Mouse (Mus musculus): Measurements from ENCODE around the gene Elp5. TPM values are rescaled to one million over a fixed set of nuclear protein-coding genes. Genes with fewer than 3 reads are reported as not detected.
"Not testable (repeated sequence)": the region's sequence is repeated elsewhere in the genome, so short reads cannot be mapped to it uniquely, and the experiment has no call there.

Gene Elp5
- total RNA-seq, 2 experiments from 2014 or later, result 18.7 to 35.5 TPM

GRCm38 (mm10) chr11:69939181-69939580, 43.1 kb downstream of the Elp5 start:
- ATAC-seq (replicated peaks; ENCODE audit: low FRiP score, poor library complexity, severe bottlenecking), result no peak

- ATAC-seq (replicated peaks; ENCODE audit: low FRiP score, poor library complexity, severe bottlenecking), result no peak
Measured at GRCm38 (mm10) chr11:69938401-69938979, 43.8 kb downstream of the Elp5 start.

GRCm38 (mm10) chr11:69937834-69938233, 44.5 kb downstream of the Elp5 start:
- no peak for ATAC-seq (replicated peaks; ENCODE audit: low FRiP score, poor library complexity, severe bottlenecking)

GRCm38 (mm10) chr11:69937385-69937784, 44.9 kb downstream of the Elp5 start:
- ATAC-seq (replicated peaks; ENCODE audit: low FRiP score, poor library complexity, severe bottlenecking), result no peak

- no peak for ATAC-seq (replicated peaks; ENCODE audit: low FRiP score, poor library complexity, severe bottlenecking)
Measured at GRCm38 (mm10) chr11:69936714-69937347, 45.5 kb downstream of the Elp5 start.

GRCm38 (mm10) chr11:69936156-69936555, 46.2 kb downstream of the Elp5 start:
- ATAC-seq (replicated peaks; ENCODE audit: low FRiP score, poor library complexity, severe bottlenecking), result no peak

GRCm38 (mm10) chr11:69935137-69935879, 47.0 kb downstream of the Elp5 start, which contains the start of gene Ybx2:
TSS of gene Ybx2 (plus strand) at chr11:69935796.
- ATAC-seq (replicated peaks; ENCODE audit: low FRiP score, poor library complexity, severe bottlenecking), result peak; percentile 83

- no peak for ATAC-seq (replicated peaks; ENCODE audit: low FRiP score, poor library complexity, severe bottlenecking)
Measured at GRCm38 (mm10) chr11:69934681-69935080, 47.6 kb downstream of the Elp5 start.

GRCm38 (mm10) chr11:69934169-69934568, 48.1 kb downstream of the Elp5 start:
- peak; percentile 79 for ATAC-seq (replicated peaks; ENCODE audit: low FRiP score, poor library complexity, severe bottlenecking)

GRCm38 (mm10) chr11:69933066-69933465, 49.3 kb downstream of the Elp5 start:
- ATAC-seq (replicated peaks; ENCODE audit: low FRiP score, poor library complexity, severe bottlenecking), result no peak

GRCm38 (mm10) chr11:69932254-69932653, 50.1 kb downstream of the Elp5 start:
- ATAC-seq (replicated peaks; ENCODE audit: low FRiP score, poor library complexity, severe bottlenecking), result no peak

GRCm38 (mm10) chr11:69931769-69932168, 50.5 kb downstream of the Elp5 start:
- no peak for ATAC-seq (replicated peaks; ENCODE audit: low FRiP score, poor library complexity, severe bottlenecking)

GRCm38 (mm10) chr11:69930967-69931537, 51.3 kb downstream of the Elp5 start:
- ATAC-seq (replicated peaks; ENCODE audit: low FRiP score, poor library complexity, severe bottlenecking), result no peak

GRCm38 (mm10) chr11:69930176-69930575, 52.1 kb downstream of the Elp5 start:
- not testable (repeated sequence) for ATAC-seq (replicated peaks; ENCODE audit: low FRiP score, poor library complexity, severe bottlenecking)

- no peak for ATAC-seq (replicated peaks; ENCODE audit: low FRiP score, poor library complexity, severe bottlenecking)
Measured at GRCm38 (mm10) chr11:69929712-69930111, 52.6 kb downstream of the Elp5 start.

- no peak for ATAC-seq (replicated peaks; ENCODE audit: low FRiP score, poor library complexity, severe bottlenecking)
Measured at GRCm38 (mm10) chr11:69927501-69927900, 54.8 kb downstream of the Elp5 start.

- no peak for ATAC-seq (replicated peaks; ENCODE audit: low FRiP score, poor library complexity, severe bottlenecking)
Measured at GRCm38 (mm10) chr11:69922796-69923195, 59.5 kb downstream of the Elp5 start.

- ATAC-seq (replicated peaks; ENCODE audit: low FRiP score, poor library complexity, severe bottlenecking), result no peak
Measured at GRCm38 (mm10) chr11:69922012-69922756, 60.1 kb downstream of the Elp5 start.

- peak; percentile 75 for ATAC-seq (replicated peaks; ENCODE audit: low FRiP score, poor library complexity, severe bottlenecking)
Measured at GRCm38 (mm10) chr11:69921114-69922011, 61.0 kb downstream of the Elp5 start, which contains the start of gene Eif5a. TSS of gene Eif5a (minus strand) at chr11:69921958.

All from erythroblast, adult 5-6 weeks (primary cell).